Mouse (Mus musculus) megakaryocyte, embryonic 14.5 days (primary cell): ENCODE results near the gene Rpl11.
"Not testable (repeated sequence)": the region's sequence is repeated elsewhere in the genome, so short reads cannot be mapped to it uniquely, and the experiment has no call there.

ENCODE experiments used
- FLI1 ChIP-seq: IDR thresholded peaks from 2 replicates; pipeline ENCODE4 v1.6.1; 2012; ENCODE audit warnings: low read length, inconsistent platforms, mixed read lengths
- GATA1 ChIP-seq: IDR thresholded peaks from 3 replicates; pipeline ENCODE4 v1.6.1; 2012; ENCODE audit warnings: mixed read lengths, low read length, inconsistent platforms, borderline replicate concordance

GRCm38 (mm10) chr4:136059800-136060488 lies 6.7 kb upstream of the Rpl11 start:
- not testable (repeated sequence) for TF ChIP-seq GATA1, FLI1
